Mouse (Mus musculus): Measurements from ENCODE around the gene Armcx5. TPM values are rescaled to one million over a fixed set of nuclear protein-coding genes. Genes with fewer than 3 reads are reported as not detected.
"Not testable (repeated sequence)": the region's sequence is repeated elsewhere in the genome, so short reads cannot be mapped to it uniquely, and the experiment has no call there.

Armcx5 gene
- total RNA-seq, 1 experiment, result 10.0 TPM

DNA sequence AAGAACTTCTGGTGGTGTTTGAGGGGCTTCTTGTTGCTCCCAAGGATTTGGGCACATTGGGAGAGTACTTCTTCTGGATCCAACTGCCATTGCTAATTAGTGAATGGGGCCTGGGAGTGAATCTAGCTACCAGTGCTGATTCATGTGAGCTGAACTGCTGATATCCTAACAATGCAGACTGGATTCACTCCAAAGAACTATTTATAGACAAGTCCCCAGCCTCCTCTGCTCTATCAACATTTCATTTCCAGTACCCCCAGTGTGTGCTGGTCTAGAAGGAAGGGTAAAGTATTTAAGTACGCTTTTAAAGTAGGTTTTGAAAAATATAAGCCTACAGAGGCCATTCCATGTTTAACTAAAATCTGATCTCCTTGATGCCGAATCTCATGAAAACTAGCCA, 29.7 kb upstream of the Armcx5 start:
- Histone ChIP-seq H3K4me1 (ENCODE audit: control insufficient read depth in 2 of 2, insufficient read depth in 2 of 2, low read length in 2 of 2, poor library complexity in 1 of 2) (no peaks in the 10 kb centered on the region), H3K4me3 (ENCODE audit: insufficient read depth in 1 of 2, low read depth in 1 of 2, low read length in 2 of 2, poor library complexity in 1 of 2, severe bottlenecking in 1 of 2) (no peak overlapping the region), H3K27ac (ENCODE audit: insufficient read depth, low read depth, low read length, poor library complexity, severe bottlenecking) (no peak overlapping the region), H3K9ac (ENCODE audit: insufficient read depth, low read depth, low read length, poor library complexity, severe bottlenecking) (no peak overlapping the region), H3K36me3 (ENCODE audit: control insufficient read depth, insufficient read depth, low read length, poor library complexity, severe bottlenecking) (no peaks in the 10 kb centered on the region), H3K9me3 (ENCODE audit: control insufficient read depth, insufficient read depth, low read depth, low read length) (no peaks in the 10 kb centered on the region)
- no peak for DNase-seq (ENCODE audit: low read depth, low spot score)
- TF ChIP-seq ZNF384 (IDR thresholded peaks at IDR 0.05; ENCODE audit: low read depth, low read length), result no peak
- TF ChIP-seq CHD2 (IDR thresholded peaks at IDR 0.05; ENCODE audit: low read depth, low read length), result no peak
- in situ Hi-C loops (cut with MboI; ENCODE audit: low sequenced_read_pairs in 2 of 2, unreplicated experiment in 2 of 2), result no loop called here

DNA sequence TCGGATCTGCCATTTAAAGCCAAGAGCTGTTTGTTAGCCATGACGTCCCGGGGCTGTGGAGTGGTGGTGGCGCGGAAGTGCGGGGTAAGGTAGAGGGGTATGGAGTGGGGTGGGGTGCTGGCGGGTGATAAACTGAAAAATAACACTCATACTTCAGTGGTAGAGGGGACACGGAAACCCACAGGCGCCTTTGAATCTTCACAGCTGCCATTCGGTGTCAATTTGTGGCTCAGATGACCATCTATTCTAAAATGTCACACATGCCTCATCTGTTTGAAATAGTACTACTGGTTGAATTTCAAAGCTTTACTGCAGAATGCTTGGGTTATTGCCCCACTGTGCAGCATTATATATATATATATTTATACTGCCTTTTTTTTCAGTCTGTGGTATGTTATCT, 17.4 kb upstream of the Armcx5 start, which contains the start of gene Tmsb15a:
Gene Tmsb15a (minus strand): TSS at position 101 of the 400 bp plus-strand sequence.
- H3K36me3 ChIP-seq (ENCODE audit: control insufficient read depth, insufficient read depth, low read length, poor library complexity, severe bottlenecking), result no peaks in the 10 kb centered on the region
- in situ Hi-C loops (cut with MboI; ENCODE audit: low sequenced_read_pairs in 2 of 2, unreplicated experiment in 2 of 2), result no loop called here
- no peak for DNase-seq (ENCODE audit: low read depth, low spot score)
- TF ChIP-seq CHD2 (IDR thresholded peaks at IDR 0.05; ENCODE audit: low read depth, low read length), result no peak
- no peak for TF ChIP-seq ZC3H11A (IDR thresholded peaks at IDR 0.05; ENCODE audit: borderline replicate concordance, low read depth, low read length)
- no peak for TF ChIP-seq MAFK (IDR thresholded peaks at IDR 0.05; ENCODE audit: insufficient read depth, low read depth, low read length)
- no peak for TF ChIP-seq ZNF384 (IDR thresholded peaks at IDR 0.05; ENCODE audit: low read depth, low read length)
- TF ChIP-seq HCFC1 (IDR thresholded peaks at IDR 0.05; ENCODE audit: borderline replicate concordance, insufficient read depth, low read length), result no peak
- no peaks in the 10 kb centered on the region for H3K9me3 ChIP-seq (ENCODE audit: control insufficient read depth, insufficient read depth, low read depth, low read length)
- peak within 1 kb of the TSS; percentile 54; the same call in 1 of the 2 replicates for H3K9ac ChIP-seq (ENCODE audit: insufficient read depth, low read depth, low read length, poor library complexity, severe bottlenecking)
- no peak within 1 kb of the TSS for H3K27ac ChIP-seq (ENCODE audit: insufficient read depth, low read depth, low read length, poor library complexity, severe bottlenecking)
- H3K4me3 ChIP-seq (ENCODE audit: insufficient read depth in 1 of 2, low read depth in 1 of 2, low read length in 2 of 2, poor library complexity in 1 of 2, severe bottlenecking in 1 of 2), result peak within 1 kb of the TSS; percentile 42 to 57; a peak in 3 of 4 replicates
- H3K4me1 ChIP-seq (ENCODE audit: control insufficient read depth in 2 of 2, insufficient read depth in 2 of 2, low read length in 2 of 2, poor library complexity in 1 of 2), result no peaks in the 10 kb centered on the region

DNA sequence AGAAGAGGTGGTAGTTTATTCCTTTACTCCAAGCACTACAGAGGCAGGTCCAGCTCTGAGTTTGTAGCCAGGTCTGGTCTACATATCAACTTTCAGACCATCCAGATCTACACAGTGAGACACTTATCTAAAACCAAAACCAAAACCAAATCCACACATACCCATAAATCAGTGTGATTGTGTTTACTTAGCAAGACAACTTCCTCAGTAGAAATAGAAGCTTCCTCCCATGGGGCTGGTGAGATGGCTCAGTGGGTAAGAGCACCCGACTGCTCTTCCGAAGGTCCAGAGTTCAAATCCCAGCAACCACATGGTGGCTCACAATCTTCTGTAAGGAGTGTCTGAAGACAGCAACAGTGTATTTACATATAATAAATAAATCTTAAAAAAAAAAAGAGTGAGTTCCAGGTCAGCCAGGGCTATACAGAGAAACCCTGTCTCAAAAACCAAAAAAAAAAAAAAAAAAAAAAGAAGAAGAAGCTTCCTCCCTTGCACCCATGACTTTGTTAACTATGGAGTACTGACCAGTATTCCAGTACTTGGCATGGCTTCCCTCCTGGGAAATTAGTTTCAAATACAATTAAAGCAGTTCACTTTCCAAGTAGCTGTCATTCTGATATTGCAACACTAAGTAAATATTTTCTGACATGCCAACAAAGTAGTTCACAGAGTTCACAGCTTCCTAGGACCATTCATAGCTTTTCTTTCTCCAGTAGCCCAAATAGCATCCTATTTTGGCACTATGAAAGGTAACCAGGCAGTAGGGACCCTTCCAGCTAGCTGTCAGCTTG, 3.6 kb upstream of the Armcx5 start:
- H3K9ac ChIP-seq (ENCODE audit: insufficient read depth, low read depth, low read length, poor library complexity, severe bottlenecking), result no peak overlapping the region
- in situ Hi-C loops (cut with MboI; ENCODE audit: low sequenced_read_pairs in 2 of 2, unreplicated experiment in 2 of 2), result no loop called here
- H3K36me3 ChIP-seq (ENCODE audit: control insufficient read depth, insufficient read depth, low read length, poor library complexity, severe bottlenecking), result no peaks in the 10 kb centered on the region
- no peaks in the 10 kb centered on the region for H3K4me1 ChIP-seq (ENCODE audit: control insufficient read depth in 2 of 2, insufficient read depth in 2 of 2, low read length in 2 of 2, poor library complexity in 1 of 2)
- TF ChIP-seq HCFC1 (IDR thresholded peaks at IDR 0.05; ENCODE audit: borderline replicate concordance, insufficient read depth, low read length), result no peak
- TF ChIP-seq CHD2 (IDR thresholded peaks at IDR 0.05; ENCODE audit: low read depth, low read length), result no peak
- no peak for TF ChIP-seq ZC3H11A (IDR thresholded peaks at IDR 0.05; ENCODE audit: borderline replicate concordance, low read depth, low read length)
- no peak for TF ChIP-seq ZNF384 (IDR thresholded peaks at IDR 0.05; ENCODE audit: low read depth, low read length)
- no peak for TF ChIP-seq MAFK (IDR thresholded peaks at IDR 0.05; ENCODE audit: insufficient read depth, low read depth, low read length)
- no peaks in the 10 kb centered on the region for H3K9me3 ChIP-seq (ENCODE audit: control insufficient read depth, insufficient read depth, low read depth, low read length)
- H3K4me3 ChIP-seq (ENCODE audit: insufficient read depth in 1 of 2, low read depth in 1 of 2, low read length in 2 of 2, poor library complexity in 1 of 2, severe bottlenecking in 1 of 2), result no peak overlapping the region
- H3K27ac ChIP-seq (ENCODE audit: insufficient read depth, low read depth, low read length, poor library complexity, severe bottlenecking), result no peak overlapping the region
- DNase-seq (ENCODE audit: low read depth, low spot score), result no peak

DNA sequence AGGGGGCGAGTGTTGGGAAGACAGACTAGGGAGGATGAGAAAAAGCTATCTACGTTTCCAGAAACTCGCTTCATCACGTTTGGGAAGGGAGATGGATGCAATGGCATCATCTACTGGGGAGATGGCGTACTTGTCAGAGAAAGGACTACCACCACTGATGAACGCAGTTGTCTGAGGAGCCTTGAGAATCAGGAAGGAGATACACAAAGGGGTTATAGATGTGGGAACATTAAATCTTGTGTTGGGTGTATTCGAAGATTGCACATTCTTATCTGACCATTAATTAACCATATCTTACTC, 473 bp downstream of the Armcx5 start:
- no peak for DNase-seq (ENCODE audit: low read depth, low spot score)
- in situ Hi-C loops (cut with MboI; ENCODE audit: low sequenced_read_pairs in 2 of 2, unreplicated experiment in 2 of 2), result no loop called here
- Histone ChIP-seq H3K4me3 (ENCODE audit: insufficient read depth in 1 of 2, low read depth in 1 of 2, low read length in 2 of 2, poor library complexity in 1 of 2, severe bottlenecking in 1 of 2) (peak overlapping the region; percentile 79 to 86), H3K9ac (ENCODE audit: insufficient read depth, low read depth, low read length, poor library complexity, severe bottlenecking) (peak overlapping the region; percentile 88), H3K4me1 (ENCODE audit: control insufficient read depth in 2 of 2, insufficient read depth in 2 of 2, low read length in 2 of 2, poor library complexity in 1 of 2) (no peaks in the 10 kb centered on the region), H3K9me3 (ENCODE audit: control insufficient read depth, insufficient read depth, low read depth, low read length) (no peaks in the 10 kb centered on the region), H3K27ac (ENCODE audit: insufficient read depth, low read depth, low read length, poor library complexity, severe bottlenecking) (no peak overlapping the region), H3K36me3 (ENCODE audit: control insufficient read depth, insufficient read depth, low read length, poor library complexity, severe bottlenecking) (peaks cover 5% of the 10 kb centered on the region; the same call in 1 of the 2 replicates)
- TF ChIP-seq CHD2 (IDR thresholded peaks at IDR 0.05; ENCODE audit: low read depth, low read length), result no peak

DNA sequence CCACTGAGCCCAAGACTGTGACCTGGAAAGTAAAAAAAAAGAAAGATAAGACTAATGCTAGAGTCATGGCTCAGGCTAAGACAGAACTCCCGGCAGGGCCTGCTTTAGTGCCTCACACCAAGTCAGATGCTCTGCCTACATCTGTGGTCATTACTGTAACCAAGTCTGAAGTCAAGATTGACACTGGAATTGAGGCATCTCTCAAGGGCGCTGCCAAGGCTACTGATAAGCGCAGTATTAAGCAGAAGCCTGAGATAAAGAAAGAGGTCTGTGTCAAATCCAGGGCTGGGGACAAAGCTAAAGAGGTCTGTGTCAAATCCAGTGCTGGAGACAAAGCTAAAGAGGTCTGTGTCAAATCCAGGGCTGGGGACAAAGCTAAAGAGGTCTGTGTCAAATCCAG, 2.8 kb downstream of the Armcx5 start:
- H3K4me1 ChIP-seq (ENCODE audit: control insufficient read depth in 2 of 2, insufficient read depth in 2 of 2, low read length in 2 of 2, poor library complexity in 1 of 2); H3K9ac ChIP-seq (ENCODE audit: insufficient read depth, low read depth, low read length, poor library complexity, severe bottlenecking); DNase-seq (ENCODE audit: low read depth, low spot score); H3K36me3 ChIP-seq (ENCODE audit: control insufficient read depth, insufficient read depth, low read length, poor library complexity, severe bottlenecking); H3K27ac ChIP-seq (ENCODE audit: insufficient read depth, low read depth, low read length, poor library complexity, severe bottlenecking); in situ Hi-C loops (cut with MboI; ENCODE audit: low sequenced_read_pairs in 2 of 2, unreplicated experiment in 2 of 2); H3K4me3 ChIP-seq (ENCODE audit: insufficient read depth in 1 of 2, low read depth in 1 of 2, low read length in 2 of 2, poor library complexity in 1 of 2, severe bottlenecking in 1 of 2); H3K9me3 ChIP-seq (ENCODE audit: control insufficient read depth, insufficient read depth, low read depth, low read length): not testable (repeated sequence)

All from ES-E14 (cell line).